Mouse (Mus musculus) megakaryocyte, embryonic 14.5 days (primary cell): ENCODE data around the gene Rilpl1.

Experiments used
- FLI1 ChIP-seq: IDR thresholded peaks from 2 replicates; pipeline ENCODE4 v1.6.1; 2012; ENCODE audit warnings: low read length, inconsistent platforms, mixed read lengths
- GATA1 ChIP-seq: IDR thresholded peaks from 3 replicates; pipeline ENCODE4 v1.6.1; 2012; ENCODE audit warnings: mixed read lengths, low read length, inconsistent platforms, borderline replicate concordance

DNA sequence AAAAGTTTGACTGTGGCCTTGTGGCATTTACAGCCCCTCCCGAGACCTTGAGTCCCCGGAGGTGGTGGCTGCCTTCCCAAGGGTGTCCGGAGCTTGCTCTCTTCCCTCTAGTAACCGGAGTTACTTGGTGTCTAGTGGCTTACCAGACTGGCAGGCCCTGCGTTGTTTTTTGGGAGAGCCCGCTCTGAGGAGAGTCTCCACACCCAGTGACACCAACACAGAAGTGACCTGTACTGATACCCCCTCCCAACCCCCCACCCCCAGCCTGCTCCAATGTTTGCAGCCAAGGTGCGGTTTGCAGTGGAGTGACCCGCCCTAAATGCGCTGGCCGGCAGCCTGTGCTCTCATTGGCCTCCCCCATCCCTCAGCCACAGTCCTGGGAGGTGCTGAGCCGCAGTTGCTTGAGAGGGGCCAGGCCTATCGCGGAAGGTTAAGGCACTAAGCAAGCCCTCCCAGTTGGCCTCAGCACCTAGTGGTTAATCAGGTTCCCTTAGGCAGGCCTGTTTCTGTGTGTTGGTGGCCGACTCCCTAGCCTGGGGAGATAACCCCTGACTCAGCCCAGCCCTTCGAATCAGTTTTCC is 84.8 kb downstream of the Rilpl1 start:
- TF ChIP-seq GATA1 (no peak), FLI1 (no peak)
